Comparison of ENCODE assay signal across 20 mouse cellular contexts in the genomic region with DNA sequence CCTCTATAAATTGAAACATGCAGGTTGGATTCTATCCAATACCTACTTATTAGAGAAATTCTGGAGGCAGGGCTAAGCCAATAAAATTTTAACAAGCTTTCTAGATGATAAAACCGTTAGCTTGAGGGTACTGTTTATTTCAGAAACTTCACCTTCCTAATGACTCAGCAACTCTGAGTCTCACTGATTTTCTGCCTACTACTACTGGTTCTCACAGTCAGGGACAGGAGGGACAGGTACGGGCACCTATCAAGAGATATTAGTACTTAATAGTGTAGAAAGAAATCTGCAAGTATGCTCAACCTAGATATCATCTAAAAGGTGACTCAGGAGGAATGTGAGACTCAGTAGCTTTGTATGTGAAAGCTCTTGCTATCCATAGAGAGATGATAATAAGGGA. TPM values are rescaled to one million over a fixed set of nuclear protein-coding genes. Genes with fewer than 3 reads are reported as not detected.
"Had no signal": no experiment of that assay in that cellular context is flagged by ENCODE, and none has a peak within 500 bp of the region (broad histone marks: within the 10 kb centered on the region; RNA-seq: fewer than 3 reads in every experiment).

No protein-coding gene starts in this region.

- DNase-seq: retina, postnatal 1 day; right cerebral cortex, adult 18-20 months; right cerebral cortex, postnatal 14 days; right cerebral cortex, postnatal 25 days; right cerebral cortex, postnatal 4 days; spleen, adult 18-20 months; thymus, adult 18-20 months; thymus, adult 2 months; thymus, postnatal 14 days; thymus, postnatal 25 days; thymus, postnatal 36 days; thymus, postnatal 4 days had no signal

- H3K27me3 ChIP-seq: neural tube, embryonic 13.5 days; neural tube, embryonic 15.5 days; stomach, embryonic 15.5 days had no signal

- H3K36me3 ChIP-seq: neural tube, embryonic 13.5 days; neural tube, embryonic 15.5 days; stomach, embryonic 15.5 days had no signal

- H3K9ac ChIP-seq: neural tube, embryonic 13.5 days; neural tube, embryonic 15.5 days; stomach, embryonic 15.5 days had no signal

- H3K9me3 ChIP-seq: neural tube, embryonic 13.5 days; neural tube, embryonic 15.5 days; stomach, embryonic 15.5 days had no signal

- H3K4me3 ChIP-seq: neural tube, embryonic 13.5 days; neural tube, embryonic 15.5 days; stomach, embryonic 15.5 days had no signal

- H3K4me1 ChIP-seq: neural tube, embryonic 13.5 days; neural tube, embryonic 15.5 days; stomach, embryonic 15.5 days had no signal

- H3K27ac ChIP-seq: neural tube, embryonic 13.5 days; neural tube, embryonic 15.5 days; stomach, embryonic 15.5 days; stomach, postnatal 0 days had no signal

- H3K4me2 ChIP-seq: neural tube, embryonic 13.5 days; neural tube, embryonic 15.5 days; stomach, embryonic 15.5 days had no signal

RNA-seq across cellular contexts. Expression of gene Adcyap1, which starts 19.8 kb away (rescaled TPM):
- polyA plus RNA-seq: small intestine, adult 2 months; spleen, adult 2 months; testis, adult 2 months; urinary bladder, adult 2 months had no signal
